Mouse (Mus musculus): ENCODE results near the gene Zswim1. TPM values are rescaled to one million over a fixed set of nuclear protein-coding genes. Genes with fewer than 3 reads are reported as not detected.

Gene Zswim1
- 17.3 and 20.4 TPM in 2 replicates for polyA plus RNA-seq (2016; fragmentation: Nextera tagmentation; extraction: Ambion mirVana)

DNA sequence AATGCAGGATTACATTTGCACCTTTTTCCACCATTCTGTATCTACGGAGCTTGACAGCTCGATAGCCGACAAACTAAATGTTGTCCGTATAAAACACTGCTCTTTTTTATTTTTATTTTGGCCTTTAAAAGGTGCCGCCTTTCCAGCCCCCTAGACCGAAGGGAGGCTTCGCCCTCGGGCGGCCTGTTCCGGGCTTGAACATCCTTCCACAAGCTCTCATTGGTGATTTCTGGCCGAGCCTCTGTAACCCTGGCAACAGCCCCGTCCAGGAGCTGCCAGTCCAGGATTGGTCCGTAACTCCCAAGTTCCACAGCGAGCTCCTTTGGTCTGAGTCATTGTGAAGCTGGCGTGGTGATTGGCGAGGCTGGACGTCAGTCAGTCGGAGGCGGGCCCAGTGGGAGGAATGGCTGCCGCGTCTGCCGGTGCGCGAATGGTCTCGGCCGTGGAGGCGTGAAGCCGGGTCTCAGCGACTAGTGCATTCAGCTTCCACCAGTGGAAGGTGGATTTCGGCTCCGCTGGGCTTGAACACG lies at the start of gene Zswim1:
Zswim1 (plus strand) TSS at position 51 of the 530 bp plus-strand sequence.
- peak; percentile 99 for ATAC-seq (ENCODE audit: insufficient number of reproducible peaks, insufficient read depth, low FRiP score, low TSS enrichment, low read depth)
- 2% methylated on average over 32 of the region's 32 CpGs for WGBS

GRCm38 (mm10) chr2:164773229-164773988 lies 49.1 kb upstream of the Zswim1 start:
- Histone ChIP-seq H3K27me3 (0 out of 2 replicates have a peak, but pooled peaks cover 5% of the 10 kb centered on the region), H3K9me3 (no peaks in the 10 kb centered on the region), H3K9ac (replicated peaks) (no peak overlapping the region), H3K4me2 (no peak overlapping the region), H3K36me3 (peaks cover 25% of the 10 kb centered on the region), H3K4me1 (replicated peaks) (peaks cover 23% of the 10 kb centered on the region), H3K4me3 (replicated peaks) (no peak overlapping the region), H3K27ac (0 out of 2 replicates have a peak overlapping the region, but pooled peaks have one; percentile 7)
- 78% methylated on average over 14 of the region's 14 CpGs for WGBS
- ATAC-seq (ENCODE audit: insufficient number of reproducible peaks, insufficient read depth, low FRiP score, low TSS enrichment, low read depth): no peak

More for the DNA sequence above, at the start of gene Zswim1:
- Histone ChIP-seq H3K4me3 (replicated peaks) (peak within 1 kb of the TSS; percentile 72), H3K9ac (replicated peaks) (peak within 1 kb of the TSS; percentile 69), H3K4me2 (peak within 1 kb of the TSS; percentile 62), H3K27me3 (no peaks in the 10 kb centered on the region), H3K9me3 (no peaks in the 10 kb centered on the region), H3K36me3 (peaks cover 49% of the 10 kb centered on the region), H3K27ac (peak within 1 kb of the TSS; percentile 73; the same call in 1 of the 2 replicates), H3K4me1 (replicated peaks) (peaks cover 17% of the 10 kb centered on the region; the same call in 1 of the 2 replicates)

DNA sequence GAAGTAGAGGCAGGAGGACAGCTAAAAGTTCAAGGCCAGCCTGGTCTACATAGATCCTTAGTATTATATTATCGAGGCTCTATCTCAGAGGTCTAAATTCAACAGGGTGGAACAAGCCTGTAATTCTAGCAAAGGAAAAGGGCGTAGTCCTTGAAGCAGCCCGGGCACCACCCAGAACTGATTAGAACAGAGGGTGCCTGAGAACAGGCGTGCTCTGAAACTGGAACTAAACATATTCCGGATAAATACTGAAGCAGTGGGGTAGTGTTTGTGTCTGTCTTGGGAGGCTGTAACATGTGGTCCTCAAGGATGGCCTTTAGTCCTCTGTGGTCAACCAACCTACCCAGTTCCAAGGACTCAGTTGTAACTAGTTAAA lies 48.5 kb upstream of the Zswim1 start:
- Histone ChIP-seq H3K4me2 (no peak overlapping the region), H3K36me3 (peaks cover 24% of the 10 kb centered on the region), H3K4me1 (replicated peaks) (peaks cover 23% of the 10 kb centered on the region), H3K27ac (no peak overlapping the region), H3K9ac (replicated peaks) (no peak overlapping the region), H3K27me3 (0 out of 2 replicates have a peak, but pooled peaks cover 5% of the 10 kb centered on the region), H3K9me3 (no peaks in the 10 kb centered on the region), H3K4me3 (replicated peaks) (no peak overlapping the region)
- WGBS: 88% methylated on average over 5 of the region's 5 CpGs
- ATAC-seq (ENCODE audit: insufficient number of reproducible peaks, insufficient read depth, low FRiP score, low TSS enrichment, low read depth): no peak

DNA sequence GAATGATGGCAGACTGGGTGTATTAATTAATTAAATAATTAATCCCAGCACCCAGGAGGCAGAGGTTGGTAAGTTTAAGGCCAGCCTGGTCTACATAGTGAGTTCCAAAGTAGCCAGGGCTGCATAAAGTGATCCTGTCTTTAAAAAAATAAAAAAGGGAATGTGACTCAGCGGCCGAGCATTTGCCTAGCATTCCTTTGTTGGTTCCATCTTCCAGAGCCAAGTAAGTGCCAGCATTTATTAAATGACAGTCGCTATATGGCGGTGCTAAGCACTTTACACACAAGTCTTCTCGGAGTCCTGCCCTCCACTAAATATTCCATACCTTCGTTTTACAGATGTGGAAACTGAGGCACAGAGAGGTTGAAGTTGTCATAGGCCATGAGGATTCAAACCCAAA lies 46.4 kb upstream of the Zswim1 start:
- no peak overlapping the region for H3K9ac ChIP-seq (replicated peaks)
- no peak overlapping the region for H3K4me2 ChIP-seq
- ATAC-seq (ENCODE audit: insufficient number of reproducible peaks, insufficient read depth, low FRiP score, low TSS enrichment, low read depth): no peak
- H3K4me1 ChIP-seq (replicated peaks): peaks cover 12% of the 10 kb centered on the region
- no peaks in the 10 kb centered on the region for H3K9me3 ChIP-seq
- 0 out of 2 replicates have a peak, but pooled peaks cover 5% of the 10 kb centered on the region for H3K27me3 ChIP-seq
- H3K36me3 ChIP-seq: peaks cover 22% of the 10 kb centered on the region
- no peak overlapping the region for H3K4me3 ChIP-seq (replicated peaks)
- WGBS: 90% methylated on average over 6 of the region's 6 CpGs
- H3K27ac ChIP-seq: no peak overlapping the region

GRCm38 (mm10) chr2:164776801-164777200 lies 45.7 kb upstream of the Zswim1 start:
- ATAC-seq (ENCODE audit: insufficient number of reproducible peaks, insufficient read depth, low FRiP score, low TSS enrichment, low read depth): no peak
- H3K4me1 ChIP-seq (replicated peaks): peaks cover 6% of the 10 kb centered on the region
- H3K4me3 ChIP-seq (replicated peaks): no peak overlapping the region
- H3K36me3 ChIP-seq: peaks cover 15% of the 10 kb centered on the region
- WGBS: 67% methylated on average over 17 of the region's 17 CpGs
- H3K9me3 ChIP-seq: no peaks in the 10 kb centered on the region
- no peak overlapping the region for H3K27ac ChIP-seq
- no peak overlapping the region for H3K4me2 ChIP-seq
- H3K27me3 ChIP-seq: 0 out of 2 replicates have a peak, but pooled peaks cover 6% of the 10 kb centered on the region
- no peak overlapping the region for H3K9ac ChIP-seq (replicated peaks)

DNA sequence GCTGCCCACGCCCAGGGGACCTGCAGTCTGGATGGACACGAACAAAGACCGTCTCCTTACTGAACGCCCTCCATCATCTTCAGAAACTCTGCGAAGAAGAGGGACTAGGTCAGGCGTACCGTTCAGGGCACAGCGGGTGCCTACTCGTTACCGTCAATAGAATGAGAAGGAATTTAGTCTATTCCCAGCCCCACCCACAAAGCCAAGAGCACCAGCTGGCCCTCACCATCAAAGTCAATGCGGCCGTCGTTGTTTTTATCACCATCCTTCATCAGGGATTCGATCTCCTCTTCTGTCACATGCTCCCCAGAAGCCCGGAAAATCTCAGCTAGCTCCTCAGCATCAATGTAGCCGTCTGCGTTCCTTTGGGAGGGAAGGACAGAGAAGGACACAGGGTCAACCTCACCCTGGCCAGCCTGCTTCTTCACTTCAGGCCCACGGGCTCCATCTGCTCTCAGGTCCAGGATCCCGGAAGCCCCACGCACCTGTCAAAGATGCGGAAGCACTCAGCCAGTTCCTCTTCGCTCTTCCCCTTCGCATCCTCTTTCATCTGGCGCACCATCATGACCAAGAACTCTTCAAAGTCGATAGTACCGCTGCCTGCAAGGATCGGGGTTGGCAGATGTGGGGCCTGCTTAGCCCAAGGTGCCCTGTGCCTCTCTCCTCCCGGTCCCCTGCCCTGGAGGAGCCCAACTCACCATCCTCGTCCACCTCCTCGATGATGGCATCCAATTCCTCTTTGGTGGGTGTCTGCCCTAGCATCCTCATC lies 45.1 kb upstream of the Zswim1 start:
- no peaks in the 10 kb centered on the region for H3K4me1 ChIP-seq (replicated peaks)
- 0 out of 2 replicates have a peak, but pooled peaks cover 8% of the 10 kb centered on the region for H3K27me3 ChIP-seq
- no peak for ATAC-seq (ENCODE audit: insufficient number of reproducible peaks, insufficient read depth, low FRiP score, low TSS enrichment, low read depth)
- H3K9me3 ChIP-seq: no peaks in the 10 kb centered on the region
- H3K4me3 ChIP-seq (replicated peaks): no peak overlapping the region
- no peak overlapping the region for H3K27ac ChIP-seq
- no peak overlapping the region for H3K9ac ChIP-seq (replicated peaks)
- no peak overlapping the region for H3K4me2 ChIP-seq
- 84% methylated on average over 30 of the region's 30 CpGs for WGBS
- peaks cover 9% of the 10 kb centered on the region; the same call in 1 of the 2 replicates for H3K36me3 ChIP-seq

- no peak overlapping the region for H3K4me2 ChIP-seq
- H3K36me3 ChIP-seq: peaks cover 4% of the 10 kb centered on the region; the same call in 1 of the 2 replicates
- H3K27ac ChIP-seq: no peak overlapping the region
- 0 out of 2 replicates have a peak, but pooled peaks cover 8% of the 10 kb centered on the region for H3K27me3 ChIP-seq
- H3K9me3 ChIP-seq: no peaks in the 10 kb centered on the region
- no peak for ATAC-seq (ENCODE audit: insufficient number of reproducible peaks, insufficient read depth, low FRiP score, low TSS enrichment, low read depth)
- no peaks in the 10 kb centered on the region for H3K4me1 ChIP-seq (replicated peaks)
- no peak overlapping the region for H3K4me3 ChIP-seq (replicated peaks)
- WGBS: 92% methylated on average over 11 of the region's 11 CpGs
- H3K9ac ChIP-seq (replicated peaks): no peak overlapping the region
These were observed 44.5 kb upstream of the Zswim1 start for GRCm38 (mm10) chr2:164778015-164778287.

GRCm38 (mm10) chr2:164778809-164779208 lies 43.7 kb upstream of the Zswim1 start:
- WGBS: 82% methylated on average over 7 of the region's 7 CpGs
- ATAC-seq (ENCODE audit: insufficient number of reproducible peaks, insufficient read depth, low FRiP score, low TSS enrichment, low read depth): no peak

GRCm38 (mm10) chr2:164779481-164780086 lies 42.9 kb upstream of the Zswim1 start, which contains the start of gene Tnnc2:
Tnnc2 (minus strand) TSS chr2:164779967.
- H3K27me3 ChIP-seq: 0 out of 2 replicates have a peak, but pooled peaks cover 8% of the 10 kb centered on the region
- no peak within 1 kb of the TSS for H3K4me2 ChIP-seq
- WGBS: 66% methylated on average over 8 of the region's 8 CpGs
- no peak within 1 kb of the TSS for H3K4me3 ChIP-seq (replicated peaks)
- peaks cover 1% of the 10 kb centered on the region; the same call in 1 of the 2 replicates for H3K4me1 ChIP-seq (replicated peaks)
- no peaks in the 10 kb centered on the region for H3K36me3 ChIP-seq
- no peak within 1 kb of the TSS for H3K27ac ChIP-seq
- no peak within 1 kb of the TSS for H3K9ac ChIP-seq (replicated peaks)
- ATAC-seq (ENCODE audit: insufficient number of reproducible peaks, insufficient read depth, low FRiP score, low TSS enrichment, low read depth): no peak
- no peaks in the 10 kb centered on the region for H3K9me3 ChIP-seq

More at GRCm38 (mm10) chr2:164778809-164779208, 43.7 kb upstream of the Zswim1 start:
- H3K4me3 ChIP-seq (replicated peaks): no peak overlapping the region
- no peak overlapping the region for H3K4me2 ChIP-seq
- H3K36me3 ChIP-seq: no peaks in the 10 kb centered on the region
- H3K9me3 ChIP-seq: no peaks in the 10 kb centered on the region
- H3K27ac ChIP-seq: no peak overlapping the region
- no peak overlapping the region for H3K9ac ChIP-seq (replicated peaks)
- 0 out of 2 replicates have a peak, but pooled peaks cover 8% of the 10 kb centered on the region for H3K27me3 ChIP-seq
- H3K4me1 ChIP-seq (replicated peaks): no peaks in the 10 kb centered on the region

DNA sequence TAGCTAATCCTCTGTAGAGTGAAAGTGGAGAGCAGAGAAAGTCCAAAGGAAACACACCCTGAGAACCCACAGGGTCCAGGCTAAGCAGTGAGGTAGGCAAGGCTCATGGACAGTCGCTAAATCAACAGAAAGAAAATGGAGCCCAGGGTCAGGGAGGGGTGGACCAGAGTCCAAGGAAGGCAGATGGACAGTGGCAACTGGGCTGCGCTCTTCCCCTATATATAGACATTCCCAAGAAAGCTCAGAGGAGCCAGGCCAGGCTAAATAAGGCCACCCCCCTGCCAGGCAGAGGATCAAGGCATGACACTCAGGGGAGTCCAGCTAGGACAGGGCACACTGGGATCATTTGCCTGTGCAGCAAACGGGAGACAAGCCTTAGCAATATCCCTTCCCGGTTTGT lies 40.6 kb upstream of the Zswim1 start:
- Histone ChIP-seq H3K27me3 (0 out of 2 replicates have a peak, but pooled peaks cover 6% of the 10 kb centered on the region), H3K4me1 (replicated peaks) (peaks cover 8% of the 10 kb centered on the region), H3K4me3 (replicated peaks) (no peak overlapping the region), H3K4me2 (no peak overlapping the region), H3K9ac (replicated peaks) (no peak overlapping the region), H3K9me3 (no peaks in the 10 kb centered on the region), H3K36me3 (no peaks in the 10 kb centered on the region), H3K27ac (no peak overlapping the region)
- no peak for ATAC-seq (ENCODE audit: insufficient number of reproducible peaks, insufficient read depth, low FRiP score, low TSS enrichment, low read depth)
- 73% methylated on average over 4 of the region's 4 CpGs for WGBS

All from limb, embryonic 12.5 days (tissue).